Mouse (Mus musculus): ENCODE results near the gene Rnf25. TPM values are rescaled to one million over a fixed set of nuclear protein-coding genes. Genes with fewer than 3 reads are reported as not detected.
A peak's percentile ranks its signal among the peaks of the same experiment; 100 is the strongest.

Rnf25 gene
- 9.2 and 9.6 TPM in 2 replicates for polyA plus RNA-seq (2014; fragmentation: Nextera tagmentation; extraction: Ambion mirVana)

DNA sequence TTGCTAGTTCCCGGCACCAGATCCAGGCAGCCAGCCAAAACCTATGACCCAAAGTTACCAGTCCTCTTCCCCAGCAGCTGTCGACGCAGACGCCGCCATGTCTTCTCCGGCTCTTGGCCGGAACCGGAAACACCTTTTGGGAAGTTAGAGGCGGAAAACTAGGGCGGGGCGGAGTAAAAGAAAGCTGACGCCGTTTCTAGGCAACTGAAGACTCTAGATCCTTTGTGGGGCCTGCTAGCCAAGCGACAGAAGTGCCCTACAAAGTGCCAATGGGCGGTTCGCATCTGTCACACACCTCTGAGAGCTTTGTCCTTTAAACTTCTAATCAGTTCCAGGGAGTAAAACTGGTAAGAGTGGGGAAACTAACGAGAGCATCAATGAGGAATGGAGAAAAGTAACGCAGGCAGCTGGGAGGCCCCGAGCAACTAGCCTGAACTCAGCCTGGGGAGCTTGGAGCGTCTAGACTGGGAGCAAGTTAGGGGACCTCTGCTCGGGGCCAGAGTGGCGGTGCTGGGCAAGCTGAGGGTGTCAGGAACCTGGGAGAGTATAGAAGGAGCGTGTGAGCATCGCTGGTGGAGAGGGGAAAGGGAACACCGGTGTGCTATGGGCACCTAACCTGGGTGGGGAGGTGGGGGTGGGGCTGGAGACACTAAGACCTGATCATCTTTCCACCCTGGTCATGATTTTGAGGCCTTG lies at the start of gene Rnf25, which contains the start of gene Stk36:
Gene Rnf25 (minus strand): TSS at position 131 of the 696 bp plus-strand sequence.
Gene Stk36 (plus strand): TSS at position 179 of the 696 bp plus-strand sequence.
- ATAC-seq (ENCODE audit: low FRiP score) = peak; percentile 88
- DNase-seq (ENCODE audit: low spot score) = peak; percentile 93

DNA sequence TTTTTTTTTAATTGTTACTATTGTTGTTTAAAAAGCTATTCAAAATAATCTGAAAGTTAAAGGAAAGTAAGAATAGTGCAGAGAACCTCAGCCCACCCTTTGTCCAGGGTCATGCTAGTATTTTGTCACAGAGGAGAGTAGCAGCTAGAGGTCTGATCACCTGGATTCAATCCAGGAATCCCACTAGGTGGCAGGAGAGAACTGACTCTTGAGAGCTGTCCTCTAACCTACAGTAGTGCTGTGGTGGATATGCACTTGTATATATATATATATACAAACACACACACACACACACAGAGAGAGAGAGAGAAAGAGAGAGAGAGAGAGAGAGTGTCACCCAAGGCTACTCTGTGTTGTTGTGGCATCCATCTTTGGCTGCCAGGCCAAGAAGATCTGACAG lies 42.7 kb upstream of the Rnf25 start:
- H3K4me1 ChIP-seq (replicated peaks; ENCODE audit: control insufficient read depth, insufficient read depth, low read length) = no peaks in the 10 kb centered on the region
- H3K36me3 ChIP-seq (ENCODE audit: control insufficient read depth, insufficient read depth, low read length) = no peaks in the 10 kb centered on the region
- H3K27ac ChIP-seq (ENCODE audit: low read depth, low read length) = no peak overlapping the region
- no peaks in the 10 kb centered on the region for H3K27me3 ChIP-seq (ENCODE audit: control insufficient read depth, insufficient read depth, low read length)
- no peak overlapping the region for H3K4me2 ChIP-seq (replicated peaks; ENCODE audit: low read depth, low read length)
- DNase-seq (ENCODE audit: low spot score) = peak; percentile 35
- no peak for ATAC-seq (ENCODE audit: low FRiP score)
- no peak overlapping the region for H3K4me3 ChIP-seq (ENCODE audit: low read depth, low read length)
- H3K9me3 ChIP-seq (ENCODE audit: control insufficient read depth, low read length) = no peaks in the 10 kb centered on the region
- H3K9ac ChIP-seq (ENCODE audit: low read depth, low read length) = no peak overlapping the region

More for the DNA sequence above, at the start of gene Rnf25, which contains the start of gene Stk36:
- Histone ChIP-seq H3K4me1 (replicated peaks; ENCODE audit: control insufficient read depth, insufficient read depth, low read length) (peaks cover 2% of the 10 kb centered on the region; the same call in 1 of the 2 replicates), H3K4me3 (ENCODE audit: low read depth, low read length) (peak within 1 kb of the TSS; percentile 84), H3K27me3 (ENCODE audit: control insufficient read depth, insufficient read depth, low read length) (no peaks in the 10 kb centered on the region), H3K9me3 (ENCODE audit: control insufficient read depth, low read length) (no peaks in the 10 kb centered on the region), H3K9ac (ENCODE audit: low read depth, low read length) (peak within 1 kb of the TSS; percentile 86), H3K27ac (ENCODE audit: low read depth, low read length) (0 out of 2 replicates have a peak within 1 kb of the TSS, but pooled peaks have one; percentile 24), H3K4me2 (replicated peaks; ENCODE audit: low read depth, low read length) (peak within 1 kb of the TSS; percentile 78), H3K36me3 (ENCODE audit: control insufficient read depth, insufficient read depth, low read length) (no peaks in the 10 kb centered on the region)
- WGBS = 10% methylated on average over 25 of the region's 25 CpGs

GRCm38 (mm10) chr1:74643524-74643923 lies 42.3 kb upstream of the Rnf25 start:
- DNase-seq (ENCODE audit: low spot score) (no peak), ATAC-seq (ENCODE audit: low FRiP score) (no peak)
- no peak overlapping the region for H3K4me2 ChIP-seq (replicated peaks; ENCODE audit: low read depth, low read length)
- H3K36me3 ChIP-seq (ENCODE audit: control insufficient read depth, insufficient read depth, low read length) = no peaks in the 10 kb centered on the region
- WGBS = 77% methylated on average over 2 of the region's 2 CpGs
- no peak overlapping the region for H3K9ac ChIP-seq (ENCODE audit: low read depth, low read length)
- H3K9me3 ChIP-seq (ENCODE audit: control insufficient read depth, low read length) = no peaks in the 10 kb centered on the region
- no peak overlapping the region for H3K27ac ChIP-seq (ENCODE audit: low read depth, low read length)
- no peaks in the 10 kb centered on the region for H3K27me3 ChIP-seq (ENCODE audit: control insufficient read depth, insufficient read depth, low read length)
- H3K4me3 ChIP-seq (ENCODE audit: low read depth, low read length) = no peak overlapping the region
- no peaks in the 10 kb centered on the region for H3K4me1 ChIP-seq (replicated peaks; ENCODE audit: control insufficient read depth, insufficient read depth, low read length)

DNA sequence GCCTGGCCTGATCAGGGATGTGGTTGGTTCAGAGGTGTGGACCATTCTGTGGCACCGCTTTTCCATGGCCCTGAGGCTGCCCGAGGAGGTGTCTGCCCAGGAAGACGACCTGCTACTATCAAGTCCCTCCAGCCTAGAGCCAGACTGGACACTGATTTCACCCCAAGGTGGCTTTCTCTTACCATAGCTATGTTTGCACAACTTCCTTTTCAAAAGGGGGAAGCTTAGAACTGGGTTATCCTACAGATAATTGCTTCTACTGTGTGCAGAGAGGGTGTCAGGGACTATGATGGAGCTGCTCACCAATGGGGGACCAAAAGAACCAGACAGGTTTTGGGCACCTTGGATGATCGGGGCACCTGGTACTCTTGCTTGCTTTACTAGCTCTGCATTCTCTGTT lies 31.5 kb upstream of the Rnf25 start:
- no peak overlapping the region for H3K4me3 ChIP-seq (ENCODE audit: low read depth, low read length)
- DNase-seq (ENCODE audit: low spot score) (no peak), ATAC-seq (ENCODE audit: low FRiP score) (no peak)
- no peak overlapping the region for H3K9ac ChIP-seq (ENCODE audit: low read depth, low read length)
- 86% methylated on average over 4 of the region's 4 CpGs for WGBS
- no peak overlapping the region for H3K4me2 ChIP-seq (replicated peaks; ENCODE audit: low read depth, low read length)
- H3K27me3 ChIP-seq (ENCODE audit: control insufficient read depth, insufficient read depth, low read length) = no peaks in the 10 kb centered on the region
- H3K4me1 ChIP-seq (replicated peaks; ENCODE audit: control insufficient read depth, insufficient read depth, low read length) = no peaks in the 10 kb centered on the region
- H3K9me3 ChIP-seq (ENCODE audit: control insufficient read depth, low read length) = no peaks in the 10 kb centered on the region
- H3K36me3 ChIP-seq (ENCODE audit: control insufficient read depth, insufficient read depth, low read length) = no peaks in the 10 kb centered on the region
- no peak overlapping the region for H3K27ac ChIP-seq (ENCODE audit: low read depth, low read length)

DNA sequence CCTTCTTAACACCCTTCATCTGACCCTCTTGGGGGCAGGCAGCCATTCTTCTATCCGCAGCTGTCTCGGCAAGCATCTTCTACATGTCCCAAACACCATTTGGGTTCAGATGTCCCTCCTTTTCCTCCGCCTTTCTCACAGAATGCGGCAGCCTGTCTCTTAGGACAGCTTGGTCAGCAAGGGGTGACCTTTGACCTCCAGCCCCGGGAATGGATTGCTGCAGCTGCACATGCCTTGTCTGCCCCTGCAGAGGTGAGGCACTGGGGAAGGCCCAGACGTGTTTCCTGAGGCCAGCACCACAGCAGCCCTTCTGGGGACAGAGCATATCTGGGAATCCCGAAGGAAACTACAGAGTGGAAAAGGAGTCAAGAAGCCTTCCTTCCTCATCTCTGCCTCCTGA lies 26.8 kb upstream of the Rnf25 start:
- DNase-seq (ENCODE audit: low spot score) (no peak), ATAC-seq (ENCODE audit: low FRiP score) (no peak)
- Histone ChIP-seq H3K4me1 (replicated peaks; ENCODE audit: control insufficient read depth, insufficient read depth, low read length) (no peaks in the 10 kb centered on the region), H3K4me2 (replicated peaks; ENCODE audit: low read depth, low read length) (no peak overlapping the region), H3K9ac (ENCODE audit: low read depth, low read length) (no peak overlapping the region), H3K36me3 (ENCODE audit: control insufficient read depth, insufficient read depth, low read length) (no peaks in the 10 kb centered on the region), H3K4me3 (ENCODE audit: low read depth, low read length) (no peak overlapping the region), H3K9me3 (ENCODE audit: control insufficient read depth, low read length) (no peaks in the 10 kb centered on the region), H3K27me3 (ENCODE audit: control insufficient read depth, insufficient read depth, low read length) (no peaks in the 10 kb centered on the region), H3K27ac (ENCODE audit: low read depth, low read length) (no peak overlapping the region)
- 29% methylated on average over 7 of the region's 7 CpGs for WGBS

DNA sequence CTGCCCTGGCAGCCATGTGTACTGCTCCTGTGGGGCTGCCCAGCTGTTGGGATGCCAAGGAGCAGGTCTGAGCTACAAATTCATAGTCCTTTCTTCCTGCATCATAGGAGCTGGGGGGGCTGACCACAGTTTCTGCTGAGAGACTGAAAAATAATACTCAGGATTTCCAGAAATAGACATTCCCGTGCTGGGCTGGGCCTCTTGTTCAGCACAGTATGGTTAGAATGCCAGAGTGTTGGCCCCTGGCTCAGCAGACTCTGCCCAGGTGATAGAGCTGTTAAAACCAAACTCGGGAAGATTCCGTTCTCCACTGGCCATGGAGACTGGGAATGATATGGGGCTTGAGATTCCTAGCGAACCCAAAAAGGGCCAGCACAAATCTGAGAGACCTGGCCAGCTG lies 24.9 kb upstream of the Rnf25 start:
- Histone ChIP-seq H3K4me1 (replicated peaks; ENCODE audit: control insufficient read depth, insufficient read depth, low read length) (no peaks in the 10 kb centered on the region), H3K27ac (ENCODE audit: low read depth, low read length) (no peak overlapping the region), H3K27me3 (ENCODE audit: control insufficient read depth, insufficient read depth, low read length) (no peaks in the 10 kb centered on the region), H3K9ac (ENCODE audit: low read depth, low read length) (no peak overlapping the region), H3K4me3 (ENCODE audit: low read depth, low read length) (no peak overlapping the region), H3K9me3 (ENCODE audit: control insufficient read depth, low read length) (no peaks in the 10 kb centered on the region), H3K36me3 (ENCODE audit: control insufficient read depth, insufficient read depth, low read length) (no peaks in the 10 kb centered on the region), H3K4me2 (replicated peaks; ENCODE audit: low read depth, low read length) (no peak overlapping the region)
- 91% methylated on average over 4 of the region's 4 CpGs for WGBS
- ATAC-seq (ENCODE audit: low FRiP score) = no peak
- no peak for DNase-seq (ENCODE audit: low spot score)

DNA sequence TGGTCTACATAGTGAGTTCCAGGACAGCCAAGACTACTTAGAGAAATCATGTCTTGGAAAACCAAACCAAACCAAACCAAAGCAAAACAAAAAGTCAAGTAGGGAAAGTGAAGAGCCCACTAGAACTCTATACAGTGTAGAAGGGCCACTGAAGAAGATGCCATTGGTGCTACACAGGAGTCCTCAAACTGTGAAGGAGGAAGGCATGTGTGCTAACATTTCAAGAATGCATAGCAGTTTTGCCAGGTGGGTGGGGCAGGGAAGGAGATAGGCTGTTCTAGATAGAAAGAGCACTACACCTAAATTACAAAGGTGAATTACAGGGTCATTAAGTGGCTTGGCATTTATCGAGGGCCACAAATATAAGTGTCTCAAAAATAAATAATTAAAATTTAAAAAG lies 23.0 kb upstream of the Rnf25 start:
- no peak overlapping the region for H3K9ac ChIP-seq (ENCODE audit: low read depth, low read length)
- no peak overlapping the region for H3K27ac ChIP-seq (ENCODE audit: low read depth, low read length)
- no peaks in the 10 kb centered on the region for H3K27me3 ChIP-seq (ENCODE audit: control insufficient read depth, insufficient read depth, low read length)
- WGBS = 90% methylated on average over 1 of the region's 1 CpGs
- DNase-seq (ENCODE audit: low spot score) = no peak
- ATAC-seq (ENCODE audit: low FRiP score) = no peak
- no peaks in the 10 kb centered on the region for H3K4me1 ChIP-seq (replicated peaks; ENCODE audit: control insufficient read depth, insufficient read depth, low read length)
- H3K4me2 ChIP-seq (replicated peaks; ENCODE audit: low read depth, low read length) = no peak overlapping the region
- H3K4me3 ChIP-seq (ENCODE audit: low read depth, low read length) = no peak overlapping the region
- no peaks in the 10 kb centered on the region for H3K36me3 ChIP-seq (ENCODE audit: control insufficient read depth, insufficient read depth, low read length)
- no peaks in the 10 kb centered on the region for H3K9me3 ChIP-seq (ENCODE audit: control insufficient read depth, low read length)

- ATAC-seq (ENCODE audit: low FRiP score) = peak; percentile 75
- Histone ChIP-seq H3K9me3 (ENCODE audit: control insufficient read depth, low read length) (no peaks in the 10 kb centered on the region), H3K4me1 (replicated peaks; ENCODE audit: control insufficient read depth, insufficient read depth, low read length) (peaks cover 2% of the 10 kb centered on the region; the same call in 1 of the 2 replicates), H3K9ac (ENCODE audit: low read depth, low read length) (peak overlapping the region; percentile 86), H3K27ac (ENCODE audit: low read depth, low read length) (0 out of 2 replicates have a peak overlapping the region, but pooled peaks have one; percentile 24), H3K4me3 (ENCODE audit: low read depth, low read length) (peak overlapping the region; percentile 84), H3K27me3 (ENCODE audit: control insufficient read depth, insufficient read depth, low read length) (no peaks in the 10 kb centered on the region), H3K4me2 (replicated peaks; ENCODE audit: low read depth, low read length) (peak overlapping the region; percentile 78), H3K36me3 (ENCODE audit: control insufficient read depth, insufficient read depth, low read length) (no peaks in the 10 kb centered on the region)
- DNase-seq (ENCODE audit: low spot score) = no peak
- WGBS = 9% methylated on average over 24 of the region's 26 CpGs
Observed at GRCm38 (mm10) chr1:74600501-74601266, 513 bp downstream of the Rnf25 start.
